Mouse (Mus musculus) gastrocnemius, postnatal 4 days (tissue): ENCODE measurements around the gene Dusp27. TPM values are rescaled to one million over a fixed set of nuclear protein-coding genes. Genes with fewer than 3 reads are reported as not detected.

Experiments used
- total RNA-seq, 2 experiments: library from RNA; stranded (reverse); gene quantifications; 2 replicates each; pipeline ENCODE4 v1.2.3; 2021

The Dusp27 gene
- total RNA-seq, 2 experiments from 2014 or later = 115 to 133 TPM

Other genes with a start within 250 kb of the Dusp27 start
- gene Pou2f1, start 125.2 kb downstream of the Dusp27 start, total RNA-seq = 10 to 100 TPM; 11.2 TPM
- not detected for gene Gpa33, start 2.3 kb upstream of the Dusp27 start, total RNA-seq
- under 1 TPM in 1 of 2 experiments, not detected in 1; 0.29 TPM for gene Mael, start 110.8 kb upstream of the Dusp27 start, total RNA-seq
- gene Ildr2, start 126.2 kb upstream of the Dusp27 start, total RNA-seq = 1 to 10 TPM; 5.1 to 5.8 TPM